8 mouse cellular contexts compared by ENCODE assay signal in genomic region chr10:81605666-81605973, GRCm38 (mm10). TPM values are rescaled to one million over a fixed set of nuclear protein-coding genes. Genes with fewer than 3 reads are reported as not detected.
DNase-seq lines count a peak whose midpoint lies in the region; ATAC-seq and TF ChIP-seq lines count a peak whose summit lies in the region.

No protein-coding gene starts in this region.

- WGBS in lung, embryonic 15.5 days = 2% methylated on average over 14 of the region's 14 CpGs
- 2% methylated on average over 14 of the region's 14 CpGs for WGBS in intestine, embryonic 16.5 days
- 3% methylated on average over 14 of the region's 14 CpGs for WGBS in neural tube, embryonic 14.5 days

- peaks cover 39% of the 10 kb centered on the region for H3K4me1 ChIP-seq in lung, embryonic 15.5 days
- peaks cover 3% of the 10 kb centered on the region; the same call in 1 of the 2 replicates for H3K4me1 ChIP-seq in embryonic fibroblast, embryonic 13.5 days (ENCODE audit: control insufficient read depth, insufficient read depth, low read length)
- H3K4me1 ChIP-seq in intestine, embryonic 16.5 days (ENCODE audit: control insufficient read depth, insufficient read depth, low read length) = peaks cover 24% of the 10 kb centered on the region
- H3K4me1 ChIP-seq in neural tube, embryonic 14.5 days (ENCODE audit: control insufficient read depth, insufficient read depth, low read length) = peaks cover 12% of the 10 kb centered on the region

- no peak for TF ChIP-seq CTCF in embryonic fibroblast, embryonic 13.5 days (IDR thresholded peaks at IDR 0.05; ENCODE audit: borderline replicate concordance, insufficient read depth, low read length)

- 0 out of 2 replicates have a peak, but pooled peaks have one; percentile 0 for ATAC-seq in lung, embryonic 15.5 days (ENCODE audit: borderline replicate concordance, extremely low read depth, low FRiP score, low TSS enrichment)
- ATAC-seq in intestine, embryonic 16.5 days = peak; percentile 5
- ATAC-seq in neural tube, embryonic 14.5 days (ENCODE audit: low read depth) = peak; percentile 22

- no peaks in the 10 kb centered on the region for H3K9me3 ChIP-seq in lung, embryonic 15.5 days
- no peaks in the 10 kb centered on the region for H3K9me3 ChIP-seq in intestine, embryonic 16.5 days (ENCODE audit: control insufficient read depth, low read length)
- H3K9me3 ChIP-seq in neural tube, embryonic 14.5 days (ENCODE audit: control insufficient read depth, low read length) = no peaks in the 10 kb centered on the region

- H3K27ac ChIP-seq in lung, embryonic 15.5 days = peak overlapping the region; percentile 93
- H3K27ac ChIP-seq in embryonic fibroblast, embryonic 13.5 days (ENCODE audit: insufficient read depth, low read length) = peak overlapping the region; percentile 68
- peak overlapping the region; percentile 94 for H3K27ac ChIP-seq in intestine, embryonic 16.5 days (ENCODE audit: low read length)
- peak overlapping the region; percentile 91 for H3K27ac ChIP-seq in neural tube, embryonic 14.5 days (ENCODE audit: low read depth, low read length)

- no peak for TF ChIP-seq POLR2A in embryonic fibroblast, embryonic 13.5 days (IDR thresholded peaks at IDR 0.05; ENCODE audit: low read depth, low read length)

- H3K27me3 ChIP-seq in lung, embryonic 15.5 days = no peaks in the 10 kb centered on the region
- no peaks in the 10 kb centered on the region for H3K27me3 ChIP-seq in intestine, embryonic 16.5 days (replicated peaks; ENCODE audit: control insufficient read depth, insufficient read depth, low read length)
- no peaks in the 10 kb centered on the region for H3K27me3 ChIP-seq in neural tube, embryonic 14.5 days (ENCODE audit: control insufficient read depth, insufficient read depth, low read length)

- DNase-seq in lung, postnatal 10 days = no peak
- DNase-seq in layer of hippocampus, adult 8-10 months (ENCODE audit: low spot score in 2 of 2) = no peak
- DNase-seq in embryo, embryonic 10 days (ENCODE audit: low spot score) = no peak
- no peak for DNase-seq in left cerebral cortex, adult 18-20 months (ENCODE audit: low spot score in 2 of 2)

- peak overlapping the region; percentile 78 for H3K4me2 ChIP-seq in lung, embryonic 15.5 days
- peak overlapping the region; percentile 78 for H3K4me2 ChIP-seq in intestine, embryonic 16.5 days (ENCODE audit: low read depth, low read length)
- H3K4me2 ChIP-seq in neural tube, embryonic 14.5 days (ENCODE audit: low read depth, low read length) = peak overlapping the region; percentile 71

- peak overlapping the region; percentile 52 for H3K4me3 ChIP-seq in lung, embryonic 15.5 days
- peak overlapping the region; percentile 39 for H3K4me3 ChIP-seq in embryonic fibroblast, embryonic 13.5 days (ENCODE audit: insufficient read depth, low read length)
- H3K4me3 ChIP-seq in intestine, embryonic 16.5 days (ENCODE audit: low read length) = peak overlapping the region; percentile 44
- peak overlapping the region; percentile 55 for H3K4me3 ChIP-seq in neural tube, embryonic 14.5 days (ENCODE audit: low read depth, low read length)

- H3K36me3 ChIP-seq in lung, embryonic 15.5 days = no peaks in the 10 kb centered on the region
- no peaks in the 10 kb centered on the region for H3K36me3 ChIP-seq in intestine, embryonic 16.5 days (ENCODE audit: control insufficient read depth, insufficient read depth, low read length)
- H3K36me3 ChIP-seq in neural tube, embryonic 14.5 days (ENCODE audit: control insufficient read depth, insufficient read depth, low read length) = no peaks in the 10 kb centered on the region

- peak overlapping the region; percentile 27 for H3K9ac ChIP-seq in lung, embryonic 15.5 days
- peak overlapping the region; percentile 66 for H3K9ac ChIP-seq in intestine, embryonic 16.5 days (ENCODE audit: low read depth, low read length)
- H3K9ac ChIP-seq in neural tube, embryonic 14.5 days (replicated peaks; ENCODE audit: low read depth, low read length) = peak overlapping the region; percentile 47

RNA-seq across cellular contexts. Expression of gene BC025920, which starts 0.5 kb away (rescaled TPM):
- polyA plus RNA-seq in lung, embryonic 15.5 days (2015; fragmentation: Nextera tagmentation; extraction: Ambion mirVana) = 0.66 and 0.78 TPM in 2 replicates
- polyA plus RNA-seq in embryonic fibroblast, embryonic 13.5 days (2011; ENCODE audit: insufficient read length, low read depth, missing spikeins) = 0.75 and 0.86 TPM in 2 replicates
- 0.61 and 1.2 TPM in 2 replicates for polyA plus RNA-seq in intestine, embryonic 16.5 days (2015; fragmentation: Nextera tagmentation; extraction: Ambion mirVana)
- polyA plus RNA-seq in neural tube, embryonic 14.5 days (2014; fragmentation: Nextera tagmentation; extraction: Ambion mirVana) = 1.0 and 1.9 TPM in 2 replicates
- 1 to 10 TPM; 3.3 to 3.9 (median 3.7) TPM for total RNA-seq in layer of hippocampus, adult 8-10 months (2022)
- total RNA-seq in left cerebral cortex, adult 18-20 months (2021) = 1 to 10 TPM; 2.6 to 3.3 TPM

RNA-seq across cellular contexts. Expression of gene Tle6, which starts 4.7 kb away (rescaled TPM):
- polyA plus RNA-seq in lung, embryonic 15.5 days (2015; fragmentation: Nextera tagmentation; extraction: Ambion mirVana) = 28.1 and 29.3 TPM in 2 replicates
- polyA plus RNA-seq in embryonic fibroblast, embryonic 13.5 days (2011; ENCODE audit: insufficient read length, low read depth, missing spikeins) = 16.5 and 26.4 TPM in 2 replicates
- polyA plus RNA-seq in intestine, embryonic 16.5 days (2015; fragmentation: Nextera tagmentation; extraction: Ambion mirVana) = 21.0 and 22.7 TPM in 2 replicates
- polyA plus RNA-seq in neural tube, embryonic 14.5 days (2014; fragmentation: Nextera tagmentation; extraction: Ambion mirVana) = 5.0 and 6.6 TPM in 2 replicates
- total RNA-seq in layer of hippocampus, adult 8-10 months (2022) = 1 to 10 TPM; 5.0 to 7.3 (median 5.9) TPM
- 10 to 100 TPM; 11.4 to 11.8 TPM for total RNA-seq in left cerebral cortex, adult 18-20 months (2021)

RNA-seq across cellular contexts. Expression of gene Sirt6, which starts 22.0 kb away (rescaled TPM):
- 41.1 TPM in 2 replicates for polyA plus RNA-seq in lung, embryonic 15.5 days (2015; fragmentation: Nextera tagmentation; extraction: Ambion mirVana)
- 14.0 and 17.5 TPM in 2 replicates for polyA plus RNA-seq in embryonic fibroblast, embryonic 13.5 days (2011; ENCODE audit: insufficient read length, low read depth, missing spikeins)
- polyA plus RNA-seq in intestine, embryonic 16.5 days (2015; fragmentation: Nextera tagmentation; extraction: Ambion mirVana) = 29.3 and 29.5 TPM in 2 replicates
- polyA plus RNA-seq in neural tube, embryonic 14.5 days (2014; fragmentation: Nextera tagmentation; extraction: Ambion mirVana) = 48.9 and 53.6 TPM in 2 replicates
- 10 to 100 TPM; 27.0 to 34.2 (median 29.5) TPM for total RNA-seq in layer of hippocampus, adult 8-10 months (2022)
- 10 to 100 TPM; 26.2 to 26.6 TPM for total RNA-seq in left cerebral cortex, adult 18-20 months (2021)

RNA-seq across cellular contexts. Expression of gene Ankrd24, which starts 22.7 kb away (rescaled TPM):
- polyA plus RNA-seq in lung, embryonic 15.5 days (2015; fragmentation: Nextera tagmentation; extraction: Ambion mirVana) = 8.6 and 9.8 TPM in 2 replicates
- polyA plus RNA-seq in embryonic fibroblast, embryonic 13.5 days (2011; ENCODE audit: insufficient read length, low read depth, missing spikeins) = 9.0 and 11.6 TPM in 2 replicates
- polyA plus RNA-seq in intestine, embryonic 16.5 days (2015; fragmentation: Nextera tagmentation; extraction: Ambion mirVana) = 8.2 and 8.7 TPM in 2 replicates
- polyA plus RNA-seq in neural tube, embryonic 14.5 days (2014; fragmentation: Nextera tagmentation; extraction: Ambion mirVana) = 10.1 and 16.1 TPM in 2 replicates
- 10 to 100 TPM; 33.6 to 46.4 (median 40.3) TPM for total RNA-seq in layer of hippocampus, adult 8-10 months (2022)
- 10 to 100 TPM; 44.4 to 46.4 TPM for total RNA-seq in left cerebral cortex, adult 18-20 months (2021)

RNA-seq across cellular contexts. Expression of gene Tle2, which starts 31.3 kb away (rescaled TPM):
- polyA plus RNA-seq in lung, embryonic 15.5 days (2015; fragmentation: Nextera tagmentation; extraction: Ambion mirVana) = 39.3 and 49.7 TPM in 2 replicates
- 22.4 and 25.7 TPM in 2 replicates for polyA plus RNA-seq in embryonic fibroblast, embryonic 13.5 days (2011; ENCODE audit: insufficient read length, low read depth, missing spikeins)
- polyA plus RNA-seq in intestine, embryonic 16.5 days (2015; fragmentation: Nextera tagmentation; extraction: Ambion mirVana) = 12.6 and 13.6 TPM in 2 replicates
- 32.4 and 37.3 TPM in 2 replicates for polyA plus RNA-seq in neural tube, embryonic 14.5 days (2014; fragmentation: Nextera tagmentation; extraction: Ambion mirVana)
- 10 to 100 TPM; 34.5 to 59.9 (median 38.5) TPM for total RNA-seq in layer of hippocampus, adult 8-10 months (2022)
- 10 to 100 TPM; 41.3 to 42.4 TPM for total RNA-seq in left cerebral cortex, adult 18-20 months (2021)
